Mouse (Mus musculus) 3134 (cell line): ENCODE measurements around the gene Cit.

Experiments
- DNase-seq: peaks from one replicate; pipeline ENCODE4 v3.0.0-alpha.2; 2011; ENCODE audit warnings: low spot score; ENCODE audit not compliant: insufficient read length; ENCODE audit errors: extremely low read depth

Gene Cit

DNA sequence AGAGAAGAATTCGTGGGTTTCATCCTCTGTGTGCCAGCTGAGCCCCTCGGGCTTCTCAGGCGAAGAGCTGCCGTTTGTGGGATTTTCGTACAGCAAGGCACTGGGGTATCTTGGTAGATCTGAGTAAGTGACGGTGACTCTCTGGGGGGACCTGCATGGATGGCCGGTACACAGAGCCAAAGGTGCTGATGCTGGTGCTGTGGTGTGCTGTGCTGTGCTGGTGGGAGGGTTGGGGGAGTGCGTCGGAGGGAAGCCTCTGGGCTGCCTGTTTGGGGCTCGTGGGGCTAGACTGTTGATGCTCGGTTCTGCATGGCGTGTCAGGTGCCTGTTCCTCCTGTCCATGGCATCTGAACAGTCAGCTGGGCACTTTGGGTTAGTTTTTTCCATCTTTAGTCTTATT is 63.6 kb downstream of the Cit start:
- DNase-seq: no peak

DNA sequence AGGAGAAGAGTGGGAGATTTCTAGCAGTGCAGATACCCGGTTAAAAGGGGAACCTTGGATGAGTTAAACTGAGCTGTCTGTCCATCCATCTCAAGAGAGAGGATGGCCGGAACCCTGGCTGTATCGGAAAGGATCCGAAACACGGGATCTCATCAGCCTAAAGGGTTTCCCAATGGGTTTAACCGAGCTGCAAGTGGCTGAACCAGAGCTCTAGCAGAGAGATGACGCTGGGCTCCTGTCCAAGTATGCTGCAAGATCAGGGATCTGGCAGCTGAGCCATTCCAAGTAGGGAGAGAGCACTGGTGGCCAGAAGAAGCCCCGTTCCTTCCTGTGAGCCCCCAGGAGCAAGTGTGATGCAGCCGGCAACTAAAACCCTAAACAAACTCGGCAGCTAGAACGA is 64.0 kb downstream of the Cit start:
- DNase-seq: no peak

DNA sequence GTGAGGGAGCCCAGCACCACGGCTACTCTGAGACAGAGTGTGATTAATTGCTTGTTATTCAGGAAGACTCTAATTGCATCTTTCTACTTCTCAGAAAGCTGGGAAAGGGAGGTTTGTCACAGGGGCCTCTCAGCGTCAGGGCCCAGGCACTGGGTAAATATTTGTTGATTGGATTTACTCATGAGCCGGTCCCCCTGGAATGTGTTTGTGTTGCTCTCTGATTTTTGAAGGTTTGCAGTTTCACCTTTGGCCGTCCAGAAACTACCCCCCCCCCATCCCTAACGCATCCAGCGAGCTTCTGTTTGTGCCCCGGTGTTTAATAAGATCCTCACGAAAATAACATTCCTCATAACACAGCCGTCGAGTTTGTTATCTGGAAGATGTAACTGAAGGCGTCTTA is 65.4 kb downstream of the Cit start:
- DNase-seq: no peak

DNA sequence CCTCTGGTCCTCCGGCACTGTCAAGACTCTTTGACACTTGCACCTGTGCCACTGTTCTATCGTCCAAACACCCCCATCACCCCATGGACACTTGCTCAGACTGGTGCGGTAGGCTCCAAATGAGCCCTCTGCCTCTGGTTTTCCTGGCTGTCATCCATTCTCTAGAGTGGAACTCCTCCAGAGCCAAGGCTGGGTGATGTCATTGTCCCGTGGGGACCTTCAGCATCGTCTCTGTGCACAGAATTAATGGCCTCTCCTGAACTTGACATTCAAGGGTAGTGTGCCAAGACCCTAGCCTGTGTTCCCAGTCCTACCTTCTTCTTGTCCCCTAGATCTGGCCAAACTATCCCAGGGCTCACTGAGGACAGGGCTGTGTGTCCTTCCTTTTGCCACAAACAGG is 70.4 kb downstream of the Cit start:
- no peak for DNase-seq

DNA sequence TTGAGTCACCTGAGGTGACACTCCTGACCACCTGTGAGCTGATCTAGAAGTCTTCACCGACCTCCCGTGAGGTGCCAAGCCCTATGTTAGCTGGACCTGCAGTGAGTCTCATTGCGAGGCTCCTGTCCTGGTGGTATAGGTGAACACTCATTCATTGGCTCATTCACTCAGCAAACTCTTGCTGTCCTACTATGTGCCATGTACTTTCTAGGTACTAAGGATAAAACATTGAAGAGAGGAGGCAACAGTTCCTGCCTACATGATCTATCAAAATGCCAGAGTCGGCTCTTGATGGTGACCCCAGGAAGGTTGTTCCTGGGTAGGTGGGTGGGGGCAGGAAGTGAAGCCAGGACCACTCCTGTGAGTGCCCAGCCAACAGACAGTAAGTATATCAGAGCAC is 72.9 kb downstream of the Cit start:
- no peak for DNase-seq

DNA sequence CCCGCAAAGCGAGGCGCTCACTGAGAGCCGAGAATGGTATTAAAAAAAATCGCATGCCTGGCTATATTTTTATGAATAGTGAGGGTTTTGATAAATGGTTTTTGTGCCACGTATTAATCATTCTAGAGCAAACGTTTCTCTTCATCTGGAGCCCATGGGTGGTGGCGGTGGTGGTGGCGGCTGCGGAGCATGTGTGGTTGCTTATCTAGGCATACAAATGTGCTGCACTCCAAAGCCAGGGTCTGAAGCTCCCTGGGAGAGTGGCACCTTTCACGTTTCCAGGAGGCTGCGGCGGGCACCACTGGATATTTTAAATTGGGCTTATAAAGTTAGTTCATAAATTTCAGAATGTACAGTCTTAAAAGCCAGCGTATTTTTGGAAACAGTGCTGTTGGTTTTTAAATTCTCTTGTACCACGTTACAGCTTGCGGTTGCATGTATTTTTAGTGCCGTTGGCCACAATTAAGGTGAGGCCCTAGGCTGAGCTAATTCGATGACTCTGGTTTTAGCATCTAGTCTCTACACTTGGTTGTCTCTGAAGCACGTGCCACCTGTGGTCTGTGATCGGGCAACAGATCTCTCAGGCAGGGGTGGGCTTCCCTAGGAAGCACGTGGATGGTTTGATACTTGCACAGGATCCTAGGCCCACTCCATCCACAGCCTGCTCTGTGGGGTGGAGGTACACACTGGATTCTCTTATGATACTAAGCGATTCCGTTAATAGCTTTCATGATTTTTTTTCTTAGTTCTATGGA is 73.7 kb downstream of the Cit start:
- no peak for DNase-seq

DNA sequence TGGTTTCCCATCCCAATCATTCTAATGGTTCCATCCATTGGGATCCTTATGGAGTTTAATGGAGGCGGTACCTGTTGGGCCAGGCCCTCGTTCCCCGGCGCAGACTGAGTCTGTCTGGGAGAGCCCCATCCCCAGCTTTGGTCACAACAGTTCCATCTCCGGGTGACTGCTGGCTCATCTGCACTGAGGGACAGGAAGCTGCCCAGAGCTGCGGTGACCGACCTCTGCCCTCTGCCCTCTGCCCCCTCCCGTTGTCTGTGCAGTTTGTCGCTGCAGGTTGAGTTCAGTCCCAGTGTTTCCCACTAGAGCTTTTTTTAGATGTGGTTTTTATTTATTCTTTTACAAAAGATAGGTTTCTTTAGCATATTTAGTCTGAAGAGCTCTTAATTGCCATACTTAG is 76.9 kb downstream of the Cit start:
- no peak for DNase-seq

DNA sequence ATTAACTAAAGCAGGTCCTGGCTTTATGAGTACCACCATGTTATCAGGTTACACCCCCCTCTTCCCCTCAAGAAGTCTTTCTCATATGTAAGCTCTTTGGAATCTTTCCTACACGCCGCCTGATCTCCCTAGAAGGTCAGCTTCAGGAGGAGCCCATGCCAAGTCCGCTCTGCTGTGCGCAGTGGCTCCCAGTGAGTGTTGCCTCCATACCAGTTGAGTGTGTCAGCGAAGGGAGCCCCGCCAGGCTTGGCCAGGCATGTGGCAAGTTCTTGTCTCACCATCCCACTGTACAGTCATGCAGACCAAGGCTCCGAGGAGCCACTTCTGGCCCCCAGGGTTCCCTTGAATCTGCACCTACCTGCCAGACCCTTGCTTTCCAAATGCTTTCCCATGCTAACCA is 79.9 kb downstream of the Cit start:
- DNase-seq: no peak

DNA sequence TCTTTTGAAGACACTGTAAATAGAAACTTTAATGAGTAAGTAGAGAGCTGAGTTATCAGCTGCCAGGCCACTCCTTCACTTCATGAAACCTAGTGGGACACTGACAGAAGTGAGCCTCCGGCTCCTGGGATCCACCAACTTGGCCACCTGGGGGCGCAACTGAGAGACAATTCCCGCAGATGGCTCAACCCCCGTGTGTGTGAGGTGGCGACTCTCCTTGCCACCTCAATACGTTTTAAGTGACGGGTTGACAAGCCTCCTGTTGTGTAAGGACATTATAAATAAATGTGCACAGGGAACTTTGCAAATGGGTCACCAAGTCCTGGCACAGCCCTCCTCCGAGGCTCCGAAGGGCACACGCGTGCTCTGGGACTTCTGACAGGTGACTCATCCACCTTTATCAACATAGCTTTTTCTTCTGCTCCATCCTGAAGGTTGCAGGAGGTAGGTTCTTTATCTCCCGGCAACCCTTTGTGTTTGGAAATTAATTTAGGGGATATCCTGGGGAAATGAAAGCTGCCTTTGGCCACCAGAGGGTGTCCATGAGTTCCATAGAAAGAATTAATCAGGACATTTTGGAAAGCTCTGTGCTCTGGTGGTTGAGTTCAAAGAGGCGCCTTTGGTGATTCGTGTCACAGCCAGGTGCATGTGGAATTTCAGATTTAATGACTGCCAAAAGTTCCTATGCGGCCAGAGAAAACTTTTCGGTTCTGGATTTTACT is 83.9 kb downstream of the Cit start:
- DNase-seq: no peak

DNA sequence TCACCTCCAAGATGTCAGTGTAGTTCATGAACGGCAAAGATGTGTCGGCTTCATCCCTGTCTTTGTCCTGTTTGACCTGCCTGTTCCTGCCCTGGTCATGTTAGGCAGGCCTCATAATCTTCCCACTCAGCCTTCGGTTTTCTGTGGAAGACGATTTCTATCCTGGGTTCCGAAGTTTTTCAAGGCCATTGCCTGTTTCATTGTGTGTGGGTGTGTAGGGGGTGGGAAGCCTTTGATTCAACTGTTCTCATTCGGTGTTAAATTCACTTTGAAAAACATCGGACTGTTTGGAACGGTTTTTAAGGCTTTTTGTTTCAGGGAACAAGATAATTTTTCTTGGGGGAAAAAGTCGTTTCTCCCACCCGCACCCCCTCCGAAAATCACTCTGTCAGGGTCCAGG is 87.2 kb downstream of the Cit start:
- DNase-seq: no peak

DNA sequence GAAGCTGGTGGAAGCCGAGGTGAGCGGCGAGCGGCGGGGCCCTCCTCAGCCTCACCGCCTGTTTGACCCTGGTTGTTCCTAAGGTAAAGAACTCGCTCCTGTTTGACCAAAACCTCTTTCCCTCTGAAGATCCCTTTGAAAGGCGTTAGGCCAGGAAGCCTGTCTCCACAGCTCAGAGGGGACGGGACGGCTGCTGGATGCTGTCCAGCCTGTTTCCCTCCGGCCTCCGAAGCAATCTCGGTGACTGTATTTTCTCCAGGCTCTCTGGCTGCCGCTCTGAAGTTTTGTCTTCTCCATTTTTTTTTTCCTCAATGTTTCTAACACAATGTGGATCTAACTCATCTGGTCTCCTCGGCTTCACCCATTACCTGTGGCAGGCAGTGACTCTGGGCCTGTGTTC is 91.8 kb downstream of the Cit start:
- DNase-seq: no peak

DNA sequence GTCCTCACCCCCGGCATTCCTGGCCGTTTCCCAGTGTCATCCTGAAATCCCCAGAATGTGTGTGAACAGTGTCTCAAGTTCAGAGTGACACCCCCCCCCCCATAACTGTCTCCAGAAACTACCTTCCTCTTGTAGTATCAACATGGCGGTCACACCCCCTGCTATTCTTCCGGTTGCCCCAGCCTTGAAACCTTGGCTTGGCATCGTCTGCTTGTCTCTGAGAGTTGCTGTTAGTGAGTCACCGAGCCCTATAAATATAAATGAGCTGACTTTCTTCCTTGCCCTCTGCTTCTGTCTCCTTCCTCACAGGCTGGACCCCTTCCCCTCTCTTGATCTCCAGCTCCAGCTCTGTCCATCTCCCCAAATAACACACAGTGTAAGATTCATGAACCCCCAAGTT is 92.5 kb downstream of the Cit start:
- no peak for DNase-seq

DNA sequence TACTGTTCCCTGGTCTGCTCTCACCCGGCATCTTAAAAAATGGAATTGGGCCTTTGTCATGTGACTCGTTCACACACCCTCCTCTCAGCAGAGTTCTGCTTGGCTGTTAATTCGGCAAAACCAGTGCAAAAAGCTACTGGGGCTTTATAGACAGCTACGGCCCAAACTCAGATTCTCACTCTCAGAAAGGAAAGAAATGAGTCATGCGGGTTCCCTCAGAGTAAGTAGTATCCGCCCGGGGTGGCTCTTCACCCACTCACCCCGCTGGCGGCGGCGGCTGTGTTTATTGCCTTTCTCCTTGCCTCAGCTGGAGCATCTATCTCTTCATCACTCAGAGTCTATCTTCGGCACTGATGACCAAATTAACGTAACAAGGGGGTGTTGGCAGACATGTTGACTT is 93.9 kb downstream of the Cit start:
- no peak for DNase-seq

DNA sequence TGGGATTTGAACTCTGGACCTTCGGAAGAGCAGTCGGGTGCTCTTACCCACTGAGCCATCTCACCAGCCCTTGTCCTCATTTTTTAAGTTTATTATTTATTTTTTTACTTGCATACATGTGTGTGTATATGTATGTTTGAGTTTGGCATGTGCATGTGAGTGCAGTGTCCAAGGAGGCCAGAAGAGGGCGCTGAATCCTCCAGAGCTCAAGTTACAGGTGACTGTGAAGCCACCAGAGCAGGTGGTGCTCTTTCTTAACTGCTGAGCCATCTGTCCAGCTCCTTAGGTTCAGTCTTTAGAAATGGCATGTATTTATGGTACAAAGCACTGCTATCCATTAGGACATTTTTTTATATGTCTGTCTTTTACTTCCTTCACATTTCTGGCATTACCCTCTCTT is 97.3 kb downstream of the Cit start:
- DNase-seq: no peak

DNA sequence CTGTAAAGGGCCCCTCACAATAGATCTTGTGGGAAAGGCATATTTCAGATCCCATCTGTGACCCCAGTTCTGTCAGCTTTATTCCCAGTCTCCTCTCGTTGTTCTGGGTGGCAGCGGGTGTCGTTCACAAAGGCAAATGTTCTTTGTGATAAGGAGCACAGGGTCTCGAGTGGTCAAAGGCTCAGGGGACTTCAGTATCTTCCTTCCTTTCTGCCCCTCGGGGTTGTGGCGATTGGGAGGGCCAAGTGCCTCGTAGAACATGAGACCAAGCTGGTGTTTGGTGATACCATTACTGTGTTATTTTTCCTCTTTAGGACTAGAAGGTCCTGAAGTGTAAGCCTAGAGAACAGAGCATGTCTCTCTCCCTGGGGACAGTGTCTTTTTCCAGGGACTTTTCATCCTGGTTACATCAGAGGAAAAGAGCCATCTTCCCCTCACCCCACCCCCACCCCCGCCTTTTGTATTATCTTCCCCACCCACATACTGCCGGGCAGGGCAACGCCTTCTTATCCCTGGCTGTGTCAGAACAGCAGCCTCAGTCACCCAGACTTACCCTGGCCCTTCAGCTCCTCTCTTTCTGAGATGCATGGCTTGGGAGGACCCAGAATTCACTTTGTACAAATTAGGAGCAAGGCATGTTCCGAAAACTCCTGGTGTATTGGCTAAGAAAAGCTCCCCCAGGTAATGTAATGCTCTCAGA is 99.9 kb downstream of the Cit start:
- no peak for DNase-seq

DNA sequence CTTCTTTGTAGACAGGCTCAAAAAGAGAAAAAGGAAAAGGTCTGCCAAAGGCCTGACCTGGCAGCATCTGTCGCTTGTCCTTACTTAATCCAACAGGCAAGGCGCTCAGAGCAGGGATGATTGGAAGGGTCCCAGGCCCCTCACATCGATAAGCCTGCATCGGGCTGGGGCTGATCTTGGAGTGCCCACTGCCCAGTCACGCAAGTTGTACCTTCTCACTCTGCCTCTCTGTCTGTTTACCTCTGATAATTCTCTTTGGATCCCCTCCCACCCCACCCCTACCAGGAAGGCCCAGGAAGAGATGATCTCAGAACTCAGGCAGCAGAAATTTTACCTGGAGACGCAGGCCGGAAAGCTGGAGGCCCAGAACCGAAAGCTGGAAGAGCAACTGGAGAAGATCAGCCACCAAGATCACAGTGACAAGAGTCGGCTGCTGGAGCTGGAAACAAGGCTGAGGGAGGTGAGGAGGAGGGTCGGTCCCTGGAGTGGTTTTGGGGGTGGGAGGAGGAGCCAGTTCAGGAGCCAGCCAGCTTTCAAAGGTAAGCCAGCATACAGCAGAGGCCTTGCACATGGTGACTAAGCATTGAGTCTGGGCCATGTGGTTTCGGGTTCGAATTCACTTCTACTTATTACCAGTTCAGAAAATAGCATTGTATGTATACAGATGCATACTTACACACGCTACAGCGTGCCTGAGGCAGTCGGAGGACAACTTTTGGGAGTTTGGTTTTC is 102.7 kb downstream of the Cit start:
- DNase-seq: no peak

DNA sequence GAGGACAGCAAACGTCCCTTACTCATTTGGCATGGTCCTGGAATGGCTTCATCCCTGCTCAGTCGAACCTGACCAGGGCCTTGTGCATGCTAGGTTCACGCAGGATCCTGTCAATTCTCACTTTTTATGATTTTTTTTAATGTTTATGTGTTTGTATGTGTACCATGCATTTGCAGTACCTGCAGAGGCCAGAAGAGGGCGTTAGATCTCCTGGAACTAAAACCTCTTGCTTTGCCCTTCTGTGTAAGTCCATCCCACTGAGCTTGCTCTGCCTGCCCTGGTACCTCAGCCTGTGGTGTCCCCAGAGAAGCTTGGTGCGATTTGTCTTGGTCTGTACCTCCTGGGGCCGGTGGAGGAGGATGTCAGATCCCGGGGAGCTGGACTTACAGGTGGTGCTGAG is 105.9 kb downstream of the Cit start:
- DNase-seq: no peak

DNA sequence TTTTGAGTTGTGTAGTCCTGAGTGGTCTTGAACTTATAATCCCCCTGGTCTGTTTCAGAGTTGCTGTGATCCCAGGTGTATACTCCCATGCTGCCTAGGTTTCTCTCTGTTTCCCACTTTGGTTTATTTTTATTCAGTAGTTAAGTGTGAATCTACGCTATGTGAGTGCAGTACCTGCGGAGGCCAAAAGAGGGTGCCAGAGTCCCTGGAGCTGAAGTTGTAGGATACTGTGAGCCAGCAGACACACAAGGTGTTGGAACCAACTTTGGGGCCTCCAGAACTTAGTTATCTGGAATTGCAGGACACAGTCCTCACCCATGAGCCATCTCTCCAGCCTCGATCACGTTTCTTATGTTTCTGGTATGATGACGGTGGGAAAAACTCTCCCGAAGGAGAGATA is 108.1 kb downstream of the Cit start:
- no peak for DNase-seq

DNA sequence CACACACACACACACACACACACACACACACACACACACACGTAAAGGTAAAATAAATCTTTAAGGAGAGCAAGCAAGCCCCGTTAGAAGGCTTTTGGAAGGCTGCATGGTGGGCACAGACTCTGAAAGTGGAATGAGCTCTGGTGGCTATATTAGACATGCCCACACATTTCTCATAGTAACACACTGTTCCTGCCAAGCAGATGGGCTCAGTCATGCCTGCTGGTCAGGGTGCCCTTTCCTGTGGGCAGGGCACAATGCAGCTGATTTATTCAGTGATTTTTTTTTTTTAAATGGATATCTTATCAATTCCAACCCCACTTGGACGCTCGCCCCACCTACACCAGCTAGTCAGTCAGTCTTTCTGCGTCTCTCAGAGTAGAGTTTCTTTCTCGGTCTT is 109.0 kb downstream of the Cit start:
- DNase-seq: no peak

DNA sequence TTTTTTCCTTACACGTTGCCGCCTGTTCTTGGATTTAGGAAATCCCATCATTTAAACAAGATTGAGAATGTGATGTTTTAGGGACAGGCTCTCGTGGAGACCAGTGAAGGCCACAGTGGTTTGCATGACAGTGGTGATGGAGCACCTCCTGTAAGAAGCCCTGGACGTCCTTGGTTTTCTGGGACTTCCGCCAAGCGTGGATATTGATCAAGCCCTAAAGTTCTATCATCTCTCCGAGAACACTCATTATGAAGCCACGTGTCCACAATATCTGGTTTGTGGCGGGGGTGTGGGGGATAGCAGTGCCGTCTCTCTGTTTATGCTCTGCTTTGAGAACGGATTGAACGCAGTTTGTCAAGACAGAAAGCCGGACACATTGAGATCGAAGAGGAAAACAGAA is 109.5 kb downstream of the Cit start:
- no peak for DNase-seq

DNA sequence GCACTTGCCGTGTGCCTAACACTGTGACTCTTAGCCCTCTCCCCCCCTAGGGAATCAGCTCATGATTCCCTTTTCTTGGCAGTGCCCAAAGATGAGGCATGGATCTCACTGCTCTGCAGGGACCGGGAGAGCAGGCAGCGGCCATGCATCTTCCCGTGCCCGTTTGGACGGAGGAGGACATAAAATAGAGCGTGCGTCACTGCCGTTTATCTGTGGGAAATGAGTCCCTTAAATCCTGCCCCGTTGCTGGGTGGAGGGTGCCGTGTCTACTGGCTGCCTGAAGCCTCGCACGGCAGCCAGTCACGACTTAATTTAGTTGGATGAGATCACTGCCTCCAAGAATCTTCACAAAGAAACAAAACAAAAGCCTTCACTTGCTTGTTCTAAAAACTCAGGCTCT is 110.1 kb downstream of the Cit start:
- DNase-seq: no peak
